Mouse (Mus musculus): ENCODE measurements around the gene Enox1. TPM values are rescaled to one million over a fixed set of nuclear protein-coding genes. Genes with fewer than 3 reads are reported as not detected.

The Enox1 gene
- polyA plus RNA-seq, 1 experiment from 2014 or later = 0.09 TPM

- Histone ChIP-seq H3K36me3 (replicated peaks; ENCODE audit: insufficient read depth, low read length) (no peaks in the 10 kb centered on the region), H3K4me1 (ENCODE audit: insufficient read depth) (no peaks in the 10 kb centered on the region), H3K9me3 (ENCODE audit: low read length) (0 out of 2 replicates have a peak, but pooled peaks cover 2% of the 10 kb centered on the region), H3K4me2 (ENCODE audit: low read depth, low read length) (no peak overlapping the region), H3K27ac (ENCODE audit: low read depth) (no peak overlapping the region), H3K27me3 (ENCODE audit: insufficient read depth, low read length) (no peaks in the 10 kb centered on the region), H3K9ac (replicated peaks) (no peak overlapping the region), H3K4me3 (ENCODE audit: low read depth, low read length) (no peak overlapping the region)
- TF ChIP-seq EP300 (IDR thresholded peaks at IDR 0.05; ENCODE audit: low read depth) = no peak
- DNase-seq (no peak), ATAC-seq (no peak)
- 66% methylated on average over 8 of the region's 8 CpGs for WGBS (ENCODE audit: insufficient replicate concordance)
Measured at GRCm38 (mm10) chr14:77718814-77719213, 562.3 kb downstream of the Enox1 start.

- no peak for DNase-seq
- 62% methylated on average over 3 of the region's 3 CpGs for WGBS (ENCODE audit: insufficient replicate concordance)
Measured at GRCm38 (mm10) chr14:77738056-77738455, 581.5 kb downstream of the Enox1 start.

GRCm38 (mm10) chr14:77738751-77739365 is 582.3 kb downstream of the Enox1 start:
- Histone ChIP-seq H3K9me3 (ENCODE audit: low read length) (peaks cover 7% of the 10 kb centered on the region; the same call in 1 of the 2 replicates), H3K36me3 (replicated peaks; ENCODE audit: insufficient read depth, low read length) (no peaks in the 10 kb centered on the region), H3K4me2 (ENCODE audit: low read depth, low read length) (no peak overlapping the region), H3K9ac (replicated peaks) (no peak overlapping the region), H3K27me3 (ENCODE audit: insufficient read depth, low read length) (no peaks in the 10 kb centered on the region), H3K27ac (ENCODE audit: low read depth) (no peak overlapping the region), H3K4me1 (ENCODE audit: insufficient read depth) (no peaks in the 10 kb centered on the region), H3K4me3 (ENCODE audit: low read depth, low read length) (no peak overlapping the region)
- ATAC-seq (no peak), DNase-seq (no peak)
- no peak for TF ChIP-seq EP300 (IDR thresholded peaks at IDR 0.05; ENCODE audit: low read depth)
- TF ChIP-seq CTCF (IDR thresholded peaks at IDR 0.05; ENCODE audit: low read depth) = no peak
- WGBS (ENCODE audit: insufficient replicate concordance) = 78% methylated on average over 7 of the region's 7 CpGs

More at GRCm38 (mm10) chr14:77738056-77738455, 581.5 kb downstream of the Enox1 start:
- H3K4me2 ChIP-seq (ENCODE audit: low read depth, low read length) = no peak overlapping the region
- no peak overlapping the region for H3K9ac ChIP-seq (replicated peaks)
- H3K27me3 ChIP-seq (ENCODE audit: insufficient read depth, low read length) = no peaks in the 10 kb centered on the region
- H3K4me1 ChIP-seq (ENCODE audit: insufficient read depth) = no peaks in the 10 kb centered on the region
- no peak for ATAC-seq
- no peak overlapping the region for H3K4me3 ChIP-seq (ENCODE audit: low read depth, low read length)
- H3K36me3 ChIP-seq (replicated peaks; ENCODE audit: insufficient read depth, low read length) = no peaks in the 10 kb centered on the region
- no peak overlapping the region for H3K27ac ChIP-seq (ENCODE audit: low read depth)
- H3K9me3 ChIP-seq (ENCODE audit: low read length) = peaks cover 3% of the 10 kb centered on the region; the same call in 1 of the 2 replicates
- no peak for TF ChIP-seq EP300 (IDR thresholded peaks at IDR 0.05; ENCODE audit: low read depth)
- no peak for TF ChIP-seq CTCF (IDR thresholded peaks at IDR 0.05; ENCODE audit: low read depth)

GRCm38 (mm10) chr14:77739376-77739775 is 582.8 kb downstream of the Enox1 start:
- no peak for TF ChIP-seq CTCF (IDR thresholded peaks at IDR 0.05; ENCODE audit: low read depth)
- no peak for TF ChIP-seq EP300 (IDR thresholded peaks at IDR 0.05; ENCODE audit: low read depth)
- H3K27ac ChIP-seq (ENCODE audit: low read depth) = no peak overlapping the region
- DNase-seq = no peak
- ATAC-seq = no peak
- H3K4me3 ChIP-seq (ENCODE audit: low read depth, low read length) = no peak overlapping the region
- H3K9me3 ChIP-seq (ENCODE audit: low read length) = peaks cover 7% of the 10 kb centered on the region
- H3K4me2 ChIP-seq (ENCODE audit: low read depth, low read length) = no peak overlapping the region
- no peaks in the 10 kb centered on the region for H3K4me1 ChIP-seq (ENCODE audit: insufficient read depth)
- no peaks in the 10 kb centered on the region for H3K36me3 ChIP-seq (replicated peaks; ENCODE audit: insufficient read depth, low read length)
- H3K9ac ChIP-seq (replicated peaks) = no peak overlapping the region
- no peaks in the 10 kb centered on the region for H3K27me3 ChIP-seq (ENCODE audit: insufficient read depth, low read length)

GRCm38 (mm10) chr14:77744638-77745240 is 588.2 kb downstream of the Enox1 start:
- Histone ChIP-seq H3K4me3 (ENCODE audit: low read depth, low read length) (no peak overlapping the region), H3K27me3 (ENCODE audit: insufficient read depth, low read length) (no peaks in the 10 kb centered on the region), H3K4me1 (ENCODE audit: insufficient read depth) (no peaks in the 10 kb centered on the region), H3K4me2 (ENCODE audit: low read depth, low read length) (no peak overlapping the region), H3K9ac (replicated peaks) (no peak overlapping the region), H3K27ac (ENCODE audit: low read depth) (no peak overlapping the region), H3K36me3 (replicated peaks; ENCODE audit: insufficient read depth, low read length) (no peaks in the 10 kb centered on the region), H3K9me3 (ENCODE audit: low read length) (peaks cover 4% of the 10 kb centered on the region)
- DNase-seq (no peak), ATAC-seq (no peak)
- TF ChIP-seq CTCF (IDR thresholded peaks at IDR 0.05; ENCODE audit: low read depth) (no peak), EP300 (IDR thresholded peaks at IDR 0.05; ENCODE audit: low read depth) (no peak)
- WGBS (ENCODE audit: insufficient replicate concordance) = 86% methylated on average over 5 of the region's 5 CpGs

GRCm38 (mm10) chr14:77748920-77749319 is 592.4 kb downstream of the Enox1 start:
- no peak for TF ChIP-seq EP300 (IDR thresholded peaks at IDR 0.05; ENCODE audit: low read depth)
- TF ChIP-seq CTCF (IDR thresholded peaks at IDR 0.05; ENCODE audit: low read depth) = no peak
- Histone ChIP-seq H3K4me1 (ENCODE audit: insufficient read depth) (no peaks in the 10 kb centered on the region), H3K27ac (ENCODE audit: low read depth) (no peak overlapping the region), H3K4me2 (ENCODE audit: low read depth, low read length) (no peak overlapping the region), H3K4me3 (ENCODE audit: low read depth, low read length) (no peak overlapping the region), H3K9ac (replicated peaks) (no peak overlapping the region), H3K36me3 (replicated peaks; ENCODE audit: insufficient read depth, low read length) (no peaks in the 10 kb centered on the region), H3K27me3 (ENCODE audit: insufficient read depth, low read length) (no peaks in the 10 kb centered on the region), H3K9me3 (ENCODE audit: low read length) (peaks cover 5% of the 10 kb centered on the region; the same call in 1 of the 2 replicates)
- DNase-seq (no peak), ATAC-seq (no peak)

Other genes with a start within 250 kb of the Enox1 start
- gene Ccdc122, start 120.0 kb upstream of the Enox1 start, polyA plus RNA-seq (2015; fragmentation: Nextera tagmentation; extraction: Ambion mirVana) = 5.4 and 7.0 TPM in 2 replicates
- 6.8 and 7.1 TPM in 2 replicates for gene Lacc1, start 119.9 kb upstream of the Enox1 start, polyA plus RNA-seq (2015; fragmentation: Nextera tagmentation; extraction: Ambion mirVana)